Mouse (Mus musculus): ENCODE data around the gene 1700029P11Rik.

DNA sequence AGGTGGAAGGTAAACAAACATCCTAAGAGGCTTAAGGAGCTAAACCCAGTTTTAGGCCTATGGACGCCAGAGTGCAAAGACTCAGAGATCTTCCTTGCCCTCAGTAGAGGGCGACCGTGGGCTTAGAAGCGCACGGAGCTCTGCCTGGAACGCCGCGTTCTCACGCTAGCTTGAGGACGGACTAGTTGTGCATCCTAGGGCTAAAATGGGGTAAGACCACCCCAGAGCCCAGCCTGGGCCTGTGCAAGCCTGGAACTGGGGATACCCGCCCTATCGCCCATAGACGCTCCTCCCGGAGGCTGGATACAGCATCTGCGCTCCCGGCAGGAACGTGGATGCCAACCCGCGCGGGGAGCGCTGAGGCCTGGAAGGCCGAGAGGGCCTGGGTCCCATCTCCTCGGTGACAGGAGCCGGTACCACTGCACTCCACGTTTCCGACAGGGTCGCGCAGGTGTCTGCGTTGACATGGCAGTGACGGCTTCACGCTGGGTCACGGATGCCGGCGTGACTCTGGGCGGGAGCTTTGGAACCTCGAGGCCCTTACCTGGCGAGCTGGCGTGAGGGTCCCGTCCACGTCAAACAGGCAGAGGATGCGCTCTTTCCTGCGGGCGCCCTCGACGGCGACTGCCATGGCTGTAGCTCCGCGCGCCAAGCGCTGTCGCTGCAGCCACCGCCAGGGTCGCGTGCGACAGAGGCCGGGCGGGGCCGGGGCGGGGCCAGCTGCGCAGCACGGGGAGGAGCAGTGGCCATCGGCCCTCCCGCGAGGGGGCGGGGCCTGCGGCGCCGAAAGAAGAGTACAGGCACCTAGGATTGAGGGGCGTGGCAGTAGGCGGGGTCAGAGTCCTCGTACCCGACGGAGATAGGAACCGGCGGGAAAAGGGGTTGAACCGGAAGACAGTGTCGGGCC is 19.9 kb upstream of the 1700029P11Rik start, which contains the start of gene Pmm1:
- TF ChIP-seq CTCF (IDR thresholded peaks at IDR 0.05; ENCODE audit: low read depth) (peak; percentile 86), EP300 (optimal IDR thresholded peaks at IDR 0.05) (no peak)

Measured in stomach, postnatal 0 days (tissue).